ENCODE assay signal across 9 mouse cellular contexts in genomic region chrX:99369258-99369900, GRCm38 (mm10).
DNase-seq lines count a peak whose midpoint lies in the region; ATAC-seq and TF ChIP-seq lines count a peak whose summit lies in the region.
"Had no signal": no experiment of that assay in that cellular context is flagged by ENCODE, and none has a peak within 500 bp of the region (broad histone marks: within the 10 kb centered on the region; RNA-seq: fewer than 3 reads in every experiment).

No protein-coding gene starts in this region.

- H3K9me3 ChIP-seq in forebrain, postnatal 0 days (ENCODE audit: low read length): no peaks in the 10 kb centered on the region
- no peaks in the 10 kb centered on the region for H3K9me3 ChIP-seq in forebrain, embryonic 12.5 days
- H3K9me3 ChIP-seq: embryonic facial prominence, embryonic 15.5 days had no signal

- 69% methylated on average over 6 of the region's 6 CpGs for WGBS in forebrain, postnatal 0 days
- WGBS in forebrain, embryonic 12.5 days: 84% methylated on average over 6 of the region's 6 CpGs

- ATAC-seq in forebrain, postnatal 0 days: peak; percentile 25; the same call in 1 of the 2 replicates
- ATAC-seq in forebrain, embryonic 12.5 days (ENCODE audit: low FRiP score): no peak

- DNase-seq in forebrain, postnatal 0 days: peak; percentile 4
- DNase-seq in left cerebral cortex, postnatal 4 days: peak; percentile 71
- no peak for DNase-seq in left cerebral cortex, postnatal 36 days (ENCODE audit: low spot score in 2 of 2)
- peak; percentile 82 for DNase-seq in cerebellum, adult 9-11 months
- DNase-seq in heart, postnatal 10 days: peak; percentile 63 to 69
- DNase-seq in thymus, postnatal 0 days (ENCODE audit: low spot score): no peak
- DNase-seq in urinary bladder, adult 18-20 months (ENCODE audit: low spot score in 2 of 2): no peak

- H3K9ac ChIP-seq in forebrain, postnatal 0 days: no peak overlapping the region
- H3K9ac ChIP-seq in forebrain, embryonic 12.5 days: no peak overlapping the region
- H3K9ac ChIP-seq: embryonic facial prominence, embryonic 15.5 days had no signal

- intact Hi-C loops in left cerebral cortex, postnatal 4 days (cut with DNase I): no loop called here
- intact Hi-C loops in left cerebral cortex, postnatal 36 days (cut with DNase I): loop anchor here (10.0 kb wide), 1 partner anchor 235 kb away; the partner anchor contains the start of gene Efnb1
- intact Hi-C loops in heart, postnatal 10 days (cut with DNase I): no loop called here

- no peak for TF ChIP-seq CTCF in forebrain, postnatal 0 days (IDR thresholded peaks at IDR 0.05; ENCODE audit: low read depth)

- no peak overlapping the region for H3K4me3 ChIP-seq in forebrain, postnatal 0 days (ENCODE audit: low read depth, low read length)
- no peak overlapping the region for H3K4me3 ChIP-seq in forebrain, embryonic 12.5 days (replicated peaks)
- H3K4me3 ChIP-seq: embryonic facial prominence, embryonic 15.5 days had no signal

- no peaks in the 10 kb centered on the region for H3K4me1 ChIP-seq in forebrain, postnatal 0 days (ENCODE audit: insufficient read depth)
- H3K4me1 ChIP-seq in forebrain, embryonic 12.5 days: no peaks in the 10 kb centered on the region

- H3K4me2 ChIP-seq in forebrain, postnatal 0 days (ENCODE audit: low read depth): no peak overlapping the region
- no peak overlapping the region for H3K4me2 ChIP-seq in forebrain, embryonic 12.5 days
- H3K4me2 ChIP-seq: embryonic facial prominence, embryonic 15.5 days had no signal

- H3K27ac ChIP-seq in forebrain, postnatal 0 days (ENCODE audit: low read depth, low read length): no peak overlapping the region
- no peak overlapping the region for H3K27ac ChIP-seq in forebrain, embryonic 12.5 days
- H3K27ac ChIP-seq: embryonic facial prominence, embryonic 15.5 days had no signal

- no peaks in the 10 kb centered on the region for H3K36me3 ChIP-seq in forebrain, postnatal 0 days (ENCODE audit: insufficient read depth)
- no peaks in the 10 kb centered on the region for H3K36me3 ChIP-seq in forebrain, embryonic 12.5 days (replicated peaks)
- H3K36me3 ChIP-seq: embryonic facial prominence, embryonic 15.5 days had no signal

- no peaks in the 10 kb centered on the region for H3K27me3 ChIP-seq in forebrain, postnatal 0 days (ENCODE audit: insufficient read depth, low read length)
- peaks cover 84% of the 10 kb centered on the region for H3K27me3 ChIP-seq in forebrain, embryonic 12.5 days

Comparison
In these comparisons a context has a peak if more than half of its experiments do, and no peak if none do; other contexts are left out.
1. DNase-seq: peak in forebrain, postnatal 0 days (single experiment), left cerebral cortex, postnatal 4 days (single experiment), cerebellum, adult 9-11 months (single experiment) and heart, postnatal 10 days (2 of 2); none in left cerebral cortex, postnatal 36 days (0 of 2), thymus, postnatal 0 days (single experiment) and urinary bladder, adult 18-20 months (0 of 2).